Mouse (Mus musculus) bone marrow macrophage, adult 2 months (primary cell): Measurements from ENCODE around the gene Rnf180.

Experiments
- CTCF ChIP-seq: IDR thresholded peaks from 2 replicates; pipeline ENCODE4 v1.5.1; 2012; ENCODE audit warnings: low read depth, mild to moderate bottlenecking, low read length, moderate library complexity
- POLR2A ChIP-seq: IDR thresholded peaks from 2 replicates; pipeline ENCODE4 v1.6.1; 2012; ENCODE audit warnings: mild to moderate bottlenecking, low read depth, low read length, borderline replicate concordance

DNA sequence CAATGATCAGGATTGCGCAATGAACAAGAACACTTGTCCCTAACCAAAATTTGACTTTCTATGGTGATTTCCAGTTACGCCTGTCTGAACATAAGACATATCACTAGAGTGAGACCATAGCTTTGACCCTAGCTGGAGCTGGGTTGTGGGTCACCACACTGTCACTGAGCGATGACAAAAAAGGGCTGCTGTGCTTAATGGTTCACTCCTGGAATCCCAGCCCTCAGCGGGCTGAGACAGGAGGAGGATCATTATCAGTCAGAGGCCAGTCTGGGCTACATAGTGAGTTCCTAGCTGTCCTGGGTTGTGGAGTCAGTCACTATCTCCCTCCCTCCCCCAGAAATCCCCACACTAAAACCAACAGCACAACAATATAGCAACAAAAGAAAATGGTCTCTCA lies 193.9 kb downstream of the Rnf180 start:
- no peak for TF ChIP-seq CTCF
- TF ChIP-seq POLR2A, result no peak
